Mouse (Mus musculus) adipocyte (in vitro differentiated cells): Measurements from ENCODE around the gene Mfap3.
"Not testable (repeated sequence)": the region's sequence is repeated elsewhere in the genome, so short reads cannot be mapped to it uniquely, and the experiment has no call there.

Experiments used
- DNase-seq: peaks from one replicate; pipeline ENCODE4 v3.0.0-alpha.2; 2016; ENCODE audit warnings: low spot score

Mfap3 gene

DNA sequence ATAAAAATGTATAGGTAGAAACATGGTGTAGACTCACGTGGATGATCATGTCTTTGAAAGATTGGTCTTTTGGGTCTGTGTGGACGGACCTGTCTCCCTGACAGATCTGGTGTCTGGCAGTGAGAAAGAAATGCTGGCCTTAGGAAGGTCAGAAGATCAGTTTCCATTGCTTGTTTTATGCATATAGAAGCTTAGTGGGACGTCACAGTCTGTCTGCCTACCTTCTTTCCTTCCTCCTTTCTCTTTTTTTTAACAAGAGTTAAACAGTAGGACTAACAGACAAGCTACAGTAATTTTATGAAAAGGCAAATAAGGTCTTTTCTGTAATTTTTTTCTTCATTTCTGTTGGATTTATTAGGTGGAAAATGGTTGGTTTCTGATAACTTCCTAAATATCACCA, 10.6 kb downstream of the Mfap3 start:
- DNase-seq, result no peak

DNA sequence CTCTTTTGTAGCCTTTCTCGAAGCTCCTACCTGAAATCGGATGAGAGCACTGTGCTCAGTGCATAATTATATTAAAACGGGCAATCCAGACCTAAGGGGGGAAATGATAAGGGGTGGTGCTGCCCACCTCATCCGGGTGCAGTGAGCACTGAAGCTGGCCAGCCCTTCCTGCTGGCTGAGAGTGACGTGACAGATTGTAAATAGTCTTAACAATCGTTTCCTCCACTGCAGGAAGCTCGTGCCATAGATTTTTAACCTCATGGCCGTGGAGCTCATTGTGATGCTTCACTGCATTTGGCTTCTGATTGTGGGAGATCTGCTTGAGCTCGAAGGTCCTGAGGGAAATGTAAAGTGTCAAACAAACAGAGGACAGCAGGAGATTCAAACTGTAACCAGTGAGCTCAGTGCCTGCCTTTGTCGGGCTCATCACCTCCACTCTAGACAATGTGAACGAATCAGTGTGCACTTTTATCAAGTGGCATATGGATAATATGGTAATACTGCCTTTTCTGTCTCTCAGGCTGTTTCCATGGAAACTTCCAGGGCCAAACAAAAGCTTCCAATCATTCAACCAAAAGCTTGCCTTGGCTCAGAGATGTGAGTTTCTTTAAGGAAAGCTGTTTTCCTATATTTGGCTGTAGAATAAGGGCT, 13.0 kb downstream of the Mfap3 start:
- DNase-seq, result no peak

DNA sequence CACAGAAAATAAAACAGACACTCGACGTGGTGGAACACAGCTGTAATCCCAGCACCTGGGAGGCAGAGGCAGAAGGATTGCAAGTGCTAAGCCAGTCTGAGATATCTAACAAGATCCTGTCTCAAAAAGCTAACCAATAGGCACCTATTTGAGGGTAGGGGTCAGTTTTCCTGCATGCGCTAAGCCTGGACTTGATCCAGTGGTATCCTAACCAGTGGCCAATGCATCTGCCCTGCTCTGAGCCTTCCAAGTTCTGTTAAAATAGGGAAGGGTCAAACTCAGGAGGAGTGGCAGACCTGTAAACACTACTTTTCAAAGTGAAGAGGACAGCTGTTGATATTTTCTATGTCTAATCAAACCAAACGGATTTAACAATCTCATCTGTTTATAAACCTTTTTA, 13.8 kb downstream of the Mfap3 start:
- DNase-seq, result no peak

DNA sequence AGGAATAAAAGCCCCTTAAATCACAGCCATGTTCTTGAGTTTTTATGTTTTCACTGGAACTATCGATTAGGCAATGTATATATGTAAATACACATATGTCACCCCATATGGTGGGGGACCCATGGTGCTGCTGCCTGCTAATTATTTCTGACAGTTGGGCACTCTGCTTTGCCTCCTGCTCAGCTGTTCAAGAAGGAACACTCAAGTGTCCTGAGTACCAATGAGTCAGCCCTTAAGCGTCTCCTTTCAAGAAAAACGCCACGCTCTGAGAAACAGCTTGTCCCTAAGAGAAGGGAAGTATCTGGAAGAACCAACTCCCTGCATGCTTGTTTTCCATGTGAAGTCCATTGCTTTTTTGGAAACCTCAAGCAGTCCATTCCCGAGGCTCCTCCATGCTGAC, 17.4 kb downstream of the Mfap3 start:
- DNase-seq, result no peak

DNA sequence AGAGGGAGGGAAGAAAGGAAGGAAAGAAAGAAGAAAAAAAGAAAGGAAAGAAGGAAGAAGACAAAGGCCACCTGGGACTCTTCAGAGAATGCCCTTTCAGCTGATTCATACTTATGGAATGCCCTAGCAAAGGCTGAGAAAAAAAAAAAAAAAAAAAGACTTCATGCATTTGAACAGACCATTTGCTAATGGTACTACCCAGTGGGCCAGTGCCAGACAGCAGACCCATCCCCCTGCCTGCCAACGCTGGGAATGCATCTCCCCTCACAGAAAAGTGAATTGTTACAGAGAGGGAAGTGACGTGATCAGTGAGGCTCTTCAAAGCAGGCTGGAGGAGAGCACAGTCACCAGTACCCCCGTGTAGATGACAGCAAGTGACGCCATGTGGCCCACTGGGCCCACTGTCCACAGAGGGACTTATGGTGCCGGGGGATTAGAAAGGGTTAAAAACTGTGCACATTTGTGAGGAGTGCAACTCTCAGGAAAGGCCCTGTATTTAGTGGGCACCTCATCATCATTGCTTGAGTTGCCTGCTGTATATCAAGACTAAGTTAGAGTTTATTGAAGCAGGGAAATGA, 21.5 kb downstream of the Mfap3 start:
- DNase-seq, result no peak

DNA sequence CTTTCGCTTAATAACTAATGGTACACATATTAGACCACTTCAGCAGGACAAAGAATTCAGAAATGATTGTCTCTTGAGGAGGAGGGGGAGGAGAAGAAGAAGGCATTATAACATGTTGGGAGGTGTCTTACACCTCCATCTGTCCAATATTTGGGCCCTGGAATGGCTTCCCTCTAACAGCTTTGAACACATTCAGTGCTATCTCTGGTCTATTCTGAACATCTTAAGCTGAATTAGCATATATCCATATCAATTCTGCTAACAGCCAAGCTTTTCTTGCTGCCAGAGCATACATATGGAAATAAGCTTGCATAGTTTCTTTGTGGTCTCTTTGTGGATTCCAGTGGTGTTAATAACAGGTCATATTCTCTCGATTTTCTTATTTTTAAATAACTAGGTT, 22.2 kb downstream of the Mfap3 start:
- no peak for DNase-seq

DNA sequence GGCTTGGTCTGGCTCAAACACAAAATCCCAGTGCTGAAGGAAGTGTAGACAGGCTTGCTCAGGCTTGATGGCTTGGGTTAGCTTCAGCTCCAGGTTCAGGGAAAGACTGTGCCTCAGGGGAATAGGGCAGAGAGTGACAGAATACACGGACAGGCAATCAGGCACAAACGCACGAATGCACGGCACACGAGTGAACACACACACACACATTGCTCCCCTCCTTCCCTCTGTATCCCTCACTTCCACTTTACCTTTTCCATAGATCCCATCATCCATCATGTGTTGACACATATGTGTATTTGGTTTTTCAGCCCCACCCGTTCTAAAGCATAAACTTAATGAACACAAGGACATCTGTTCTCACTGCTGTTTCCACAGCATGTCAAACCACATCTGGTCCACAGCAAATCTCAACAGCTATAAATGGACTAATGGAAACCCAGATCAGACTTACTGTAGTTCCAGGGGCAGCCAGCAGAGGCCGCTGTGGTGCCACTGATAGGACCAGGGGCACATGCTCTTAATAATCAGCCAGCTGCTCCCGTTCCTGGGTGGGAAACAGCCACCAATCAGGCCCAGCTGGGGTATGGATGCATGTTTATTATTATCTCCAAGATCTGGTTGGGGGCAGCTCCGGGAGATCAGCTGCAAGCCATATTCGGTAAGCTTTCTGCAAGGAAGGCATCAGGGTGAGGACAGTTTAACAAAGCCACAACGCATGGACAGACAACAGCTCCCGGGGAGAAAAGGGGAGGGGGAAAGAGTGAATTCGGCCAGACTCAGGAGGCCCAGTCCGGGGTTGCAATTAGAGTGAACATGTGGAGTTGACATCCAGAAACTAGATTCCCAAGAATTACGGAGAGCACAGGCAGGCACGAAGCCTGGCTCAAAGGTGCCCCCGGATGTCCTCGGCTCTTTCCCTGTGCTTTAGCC, 30.4 kb downstream of the Mfap3 start:
- peak; percentile 79 for DNase-seq

DNA sequence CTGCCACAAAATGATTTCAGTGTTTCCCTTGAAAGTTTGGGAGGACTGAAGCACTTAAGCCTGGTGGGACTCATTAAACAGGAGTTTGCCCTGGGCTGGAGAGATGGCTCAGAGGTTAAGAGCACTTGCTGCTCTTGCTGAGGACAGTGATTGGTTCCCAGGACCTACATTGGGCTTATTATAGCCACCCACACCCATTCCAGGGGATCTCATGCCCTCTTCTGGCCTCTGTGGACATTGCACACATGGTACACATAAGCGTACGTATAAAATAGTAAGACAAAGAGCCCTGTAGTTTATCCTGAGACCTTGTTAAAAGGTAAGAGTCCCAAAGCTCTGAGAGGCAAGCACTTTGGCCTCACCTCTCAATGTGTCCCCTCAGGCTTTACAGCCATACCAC, 31.8 kb downstream of the Mfap3 start:
- no peak for DNase-seq

DNA sequence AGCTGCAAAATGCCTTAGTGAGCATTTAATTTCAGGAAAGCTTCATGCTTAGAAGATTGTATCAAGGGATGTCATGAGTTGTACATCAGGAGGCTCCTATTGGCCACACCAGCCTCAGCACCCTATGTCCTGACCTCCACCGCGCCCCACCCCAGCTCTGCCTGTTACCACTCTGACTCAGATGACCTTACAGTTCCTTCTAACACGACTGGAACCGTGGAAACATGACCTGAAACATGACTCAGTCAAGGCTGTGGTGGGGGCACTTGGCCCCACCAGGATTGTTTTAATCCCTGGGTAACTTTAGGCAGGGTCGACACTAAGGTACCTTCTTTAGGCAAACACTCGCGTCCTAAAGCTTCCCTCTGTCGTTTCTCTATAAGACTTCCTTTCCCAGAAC, 32.6 kb downstream of the Mfap3 start:
- no peak for DNase-seq

DNA sequence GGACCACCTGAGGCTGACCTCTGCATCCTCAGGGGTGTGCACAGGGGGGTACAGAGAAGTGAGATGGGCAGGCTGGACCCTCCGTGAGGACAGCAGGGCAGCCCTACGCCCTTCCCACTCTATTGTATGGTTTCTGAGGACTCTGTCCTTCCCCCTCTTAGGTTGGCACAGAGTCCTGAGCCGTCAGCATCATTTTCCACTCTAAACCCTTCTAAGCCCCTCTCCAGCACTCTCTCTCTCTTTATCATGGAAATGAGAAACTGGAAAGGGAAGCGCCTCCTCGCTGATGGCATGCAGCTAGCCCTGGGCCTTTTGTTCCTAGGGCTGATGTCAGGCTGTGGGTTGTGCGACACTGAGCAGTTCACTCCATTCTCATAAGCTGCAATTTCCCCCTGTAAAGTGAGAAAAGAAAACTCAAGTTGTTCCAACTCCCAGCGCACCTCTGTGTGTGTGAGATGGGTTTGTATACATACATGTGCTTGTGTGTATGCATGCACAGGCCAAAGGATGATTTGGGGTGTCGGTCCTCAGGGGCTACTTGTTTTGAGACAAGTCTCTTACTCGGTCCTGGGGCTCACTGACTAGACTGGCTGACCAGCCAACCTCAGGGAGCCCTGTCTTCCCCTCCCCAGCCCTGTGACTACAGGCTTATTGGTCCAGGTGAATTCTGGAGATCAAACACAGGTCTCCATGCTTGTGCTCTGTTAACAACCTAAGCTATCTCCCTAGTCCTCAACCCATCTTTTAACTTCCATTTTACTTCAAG, 34.7 kb downstream of the Mfap3 start:
- DNase-seq, result no peak

DNA sequence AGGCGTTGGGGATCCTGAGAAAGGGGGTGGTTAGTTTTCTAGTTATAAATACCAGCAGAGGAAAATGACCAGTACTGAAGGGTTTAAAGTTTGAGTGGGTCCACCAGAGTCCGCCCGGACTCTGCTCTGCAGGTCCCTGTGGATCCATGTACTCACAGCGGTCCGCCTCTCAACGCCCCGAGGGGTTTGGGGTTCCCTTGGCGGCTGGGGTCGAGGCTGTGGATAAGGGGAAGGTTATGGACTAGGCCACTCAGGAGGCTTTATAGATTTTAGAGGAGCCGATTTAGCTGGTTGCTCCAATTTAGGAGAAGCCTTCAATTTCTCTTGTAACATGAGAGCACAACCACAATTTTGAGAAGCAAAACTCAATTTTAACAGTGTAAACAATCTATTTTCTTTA, 39.5 kb downstream of the Mfap3 start:
- DNase-seq, result not testable (repeated sequence)

DNA sequence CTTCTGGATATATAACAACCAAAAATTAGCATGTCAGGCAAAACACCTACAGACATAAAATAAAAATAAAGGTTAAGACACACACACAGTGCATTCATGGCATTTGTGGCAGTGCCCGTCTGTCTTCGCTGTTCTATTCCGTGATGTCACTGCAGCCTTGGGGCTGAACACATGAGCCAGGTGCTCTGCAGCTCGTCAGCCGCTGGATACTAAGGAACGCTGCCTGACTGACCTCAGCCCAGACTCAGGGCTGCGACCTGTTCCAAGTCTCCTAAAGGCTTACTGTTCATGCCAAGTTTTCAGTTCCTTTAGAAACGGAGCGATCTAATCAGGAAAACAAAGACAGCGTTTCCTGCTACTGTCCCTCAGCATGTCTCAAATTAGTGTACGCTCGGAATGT, 46.1 kb downstream of the Mfap3 start:
- DNase-seq, result no peak

DNA sequence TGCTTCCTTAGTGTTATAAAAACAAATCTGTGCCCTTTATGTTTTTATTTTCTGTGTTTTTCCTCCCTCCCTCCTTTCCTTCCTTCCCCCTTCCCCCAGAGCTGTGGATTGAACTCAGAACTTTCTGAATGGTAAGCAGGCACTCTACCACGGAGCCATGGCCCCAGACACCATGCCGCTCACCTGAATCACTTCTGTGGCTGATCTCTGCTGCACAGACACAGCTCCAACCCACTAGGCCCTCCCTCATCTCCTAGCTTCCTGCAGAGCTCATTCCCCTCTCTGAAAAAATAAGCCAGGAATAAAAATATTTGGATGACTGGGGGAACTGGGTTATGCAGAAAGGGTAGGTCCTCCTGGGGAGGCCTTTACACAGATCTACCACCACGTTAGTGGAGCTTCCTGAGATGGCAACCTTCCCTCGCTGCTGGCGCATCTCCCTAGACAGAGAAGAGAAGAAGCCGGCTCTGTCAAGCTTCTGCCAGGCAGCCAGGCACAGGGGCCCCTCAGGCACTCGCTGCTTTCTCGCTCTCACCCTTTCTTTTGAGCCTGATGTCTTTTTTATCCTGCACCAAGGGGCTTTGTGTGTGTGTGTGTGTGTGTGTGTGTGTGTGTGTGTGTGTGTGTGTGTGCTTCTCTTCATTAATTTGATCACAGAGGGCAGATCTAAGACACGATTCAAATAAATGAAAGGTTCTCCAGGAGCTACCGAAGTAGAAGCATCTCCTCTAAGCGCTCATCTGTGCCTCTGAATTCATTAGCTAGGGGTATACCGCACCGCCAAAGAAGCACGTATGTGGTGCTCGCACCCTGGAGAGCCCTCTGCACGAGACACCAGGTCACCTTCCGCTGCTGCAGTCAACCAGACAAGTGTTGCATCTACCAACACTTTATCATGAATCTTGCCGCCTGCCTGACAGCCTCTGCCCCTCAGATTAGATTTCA, 47.9 kb downstream of the Mfap3 start:
- DNase-seq, result no peak

DNA sequence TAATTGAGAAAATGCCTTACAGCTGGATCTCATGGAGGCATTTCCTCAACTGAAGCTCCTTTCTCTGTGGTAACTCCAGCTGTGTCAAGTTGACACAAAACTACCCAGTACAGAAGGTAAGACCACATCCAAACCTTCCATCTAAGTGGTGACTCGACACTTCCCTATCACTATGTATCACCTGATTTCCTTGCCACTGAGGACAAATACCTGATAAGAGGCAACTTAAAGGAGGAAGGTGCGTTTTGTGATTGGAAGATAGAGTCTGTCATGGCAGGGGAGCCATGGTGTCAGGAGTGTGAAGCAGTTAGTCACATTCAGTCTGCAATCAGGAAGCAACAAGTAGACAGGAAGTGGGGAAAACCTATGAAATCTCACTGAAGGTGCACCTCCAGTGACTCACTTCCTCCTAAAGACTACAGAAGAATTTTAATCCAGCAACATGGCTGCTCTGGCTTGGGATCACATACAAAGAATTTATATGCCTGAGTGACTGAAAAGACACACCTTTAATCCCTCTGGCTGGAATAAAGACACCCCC, 50.6 kb downstream of the Mfap3 start:
- no peak for DNase-seq

DNA sequence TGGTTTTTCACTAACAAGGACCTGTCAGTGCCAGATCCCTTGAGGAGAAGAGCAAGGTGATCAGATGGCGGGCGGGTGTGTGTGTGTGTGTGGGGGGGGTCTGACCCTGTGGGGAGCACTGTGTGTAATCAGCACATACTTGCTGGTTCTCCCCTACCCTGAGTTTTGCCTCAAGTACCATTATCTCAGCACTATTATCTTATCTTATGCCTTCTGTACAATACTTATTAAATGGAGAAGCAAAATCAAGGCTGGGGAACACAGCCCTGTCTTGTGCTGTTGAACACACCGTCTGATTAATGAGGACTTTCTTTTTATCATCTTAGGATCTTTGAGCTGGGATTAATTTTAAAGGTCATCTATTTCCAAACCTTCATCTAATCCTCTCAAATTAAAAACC, 52.6 kb downstream of the Mfap3 start:
- no peak for DNase-seq

DNA sequence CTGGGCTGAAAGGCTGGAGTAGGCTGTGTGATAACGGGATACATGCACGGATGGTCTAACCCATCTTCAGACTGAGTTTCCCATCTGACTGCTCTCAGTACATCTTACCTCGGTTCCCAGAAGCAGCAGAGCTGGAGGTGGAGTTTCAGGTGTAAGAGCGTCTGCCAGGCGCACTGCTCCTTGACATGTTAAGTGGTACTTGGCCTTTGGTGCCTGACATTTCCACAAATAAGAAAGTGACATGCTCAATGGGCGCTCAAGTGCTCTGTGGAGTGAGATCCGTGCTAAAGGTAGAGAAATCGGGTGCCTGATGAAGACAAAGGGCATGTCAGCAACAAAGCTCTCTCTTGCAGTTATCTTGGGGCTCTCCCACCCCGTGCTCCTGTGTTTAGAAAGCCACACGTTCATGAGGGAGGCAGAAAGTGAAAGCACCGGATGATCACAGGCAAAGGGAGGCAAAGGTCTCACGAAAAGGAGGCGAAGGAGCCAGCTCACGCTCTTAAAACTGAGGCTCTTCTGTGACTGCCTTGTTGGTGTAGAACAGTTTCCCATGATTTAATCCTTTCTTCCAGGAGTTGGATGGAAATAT, 55.3 kb downstream of the Mfap3 start:
- DNase-seq, result no peak

DNA sequence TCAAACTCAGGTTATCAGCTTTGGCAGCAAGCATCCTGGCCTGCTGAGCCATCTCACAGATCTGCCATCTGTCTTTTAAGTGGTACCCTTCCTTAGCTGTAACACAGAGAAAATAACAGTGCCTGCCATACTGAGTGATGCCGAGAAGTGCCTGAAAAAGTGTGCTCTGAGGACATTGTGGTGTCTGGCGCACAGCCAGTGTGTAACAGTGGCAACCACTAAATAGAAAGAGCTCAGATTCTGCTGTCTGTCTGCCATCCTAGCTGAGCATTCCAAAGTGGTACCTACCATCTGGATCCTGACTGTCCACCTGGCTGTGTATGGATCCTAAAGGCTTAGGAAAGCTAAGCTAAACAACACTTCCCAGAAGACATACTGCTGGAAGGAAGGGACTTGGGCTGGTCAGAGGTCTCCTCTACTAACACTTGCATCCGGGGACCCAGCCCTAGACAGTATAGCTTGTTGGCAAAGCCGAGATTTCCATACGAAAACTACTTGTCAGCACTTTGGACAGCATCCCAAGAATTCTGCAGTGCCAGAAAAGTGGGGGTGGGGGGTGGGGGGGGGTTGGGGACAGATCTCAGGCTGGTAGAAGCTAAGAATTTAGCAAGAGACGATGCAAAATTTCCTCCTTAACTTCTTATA, 58.5 kb downstream of the Mfap3 start:
- DNase-seq, result no peak

DNA sequence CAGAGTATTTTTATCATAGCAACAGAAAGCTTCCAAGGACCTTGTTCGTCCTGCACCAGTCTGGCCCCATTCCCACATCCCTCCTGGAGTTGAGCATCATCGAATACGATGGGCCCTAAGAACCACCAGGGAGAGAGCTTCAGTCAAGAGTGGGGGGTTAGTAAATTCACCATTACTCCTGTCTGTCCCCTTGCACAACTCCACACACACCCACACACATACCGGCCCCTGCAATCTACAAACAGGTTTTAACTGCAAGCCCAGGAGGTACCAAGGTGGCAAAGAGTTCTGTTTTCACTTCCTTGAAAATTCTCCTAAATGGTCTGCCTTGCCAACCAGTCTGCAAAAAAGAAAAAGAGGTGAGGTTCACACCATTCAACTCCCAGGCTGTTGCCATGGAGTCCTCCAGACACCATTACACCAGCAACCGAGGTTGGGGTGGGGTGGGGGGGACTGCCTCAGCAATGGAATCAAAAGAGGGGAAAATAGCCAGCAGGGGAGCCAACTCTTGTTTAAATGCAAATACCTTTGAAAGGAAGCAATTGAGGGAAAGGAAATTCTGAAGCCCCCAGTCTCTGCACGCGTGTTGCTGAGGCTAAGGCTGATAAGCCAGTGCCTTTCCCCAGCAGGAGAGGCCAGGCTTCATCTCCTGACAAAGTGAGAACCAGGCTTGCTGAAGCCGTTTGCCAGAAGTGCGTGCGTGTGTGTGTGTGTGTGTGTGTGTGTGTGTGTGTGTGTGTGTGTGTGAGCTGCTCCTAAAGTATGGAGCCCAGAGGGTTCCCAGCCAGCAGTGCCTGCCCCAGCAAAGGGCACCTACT, 64.6 kb downstream of the Mfap3 start:
- no peak for DNase-seq
